Mouse (Mus musculus): Measurements from ENCODE around the gene Fcamr. TPM values are rescaled to one million over a fixed set of nuclear protein-coding genes. Genes with fewer than 3 reads are reported as not detected.

Gene Fcamr
- not detected in 2 replicates for polyA plus RNA-seq (2015; fragmentation: Nextera tagmentation; extraction: Ambion mirVana)

GRCm38 (mm10) chr1:130800602-130801001 lies at the start of gene Fcamr:
Gene Fcamr (plus strand): TSS chr1:130800902.
- 92% methylated on average over 8 of the region's 8 CpGs for WGBS
- Histone ChIP-seq H3K4me3 (ENCODE audit: low read length) (no peak within 1 kb of the TSS), H3K4me1 (ENCODE audit: control insufficient read depth, insufficient read depth, low read depth, low read length) (no peaks in the 10 kb centered on the region), H3K9ac (ENCODE audit: low read depth, low read length) (no peak within 1 kb of the TSS), H3K27me3 (replicated peaks; ENCODE audit: control insufficient read depth, insufficient read depth, low read length) (no peaks in the 10 kb centered on the region), H3K27ac (ENCODE audit: low read depth, low read length) (no peak within 1 kb of the TSS), H3K36me3 (ENCODE audit: control insufficient read depth, insufficient read depth, low read length) (no peaks in the 10 kb centered on the region), H3K4me2 (ENCODE audit: low read length) (no peak within 1 kb of the TSS), H3K9me3 (ENCODE audit: control insufficient read depth, low read length) (no peaks in the 10 kb centered on the region)
- ATAC-seq: no peak

DNA sequence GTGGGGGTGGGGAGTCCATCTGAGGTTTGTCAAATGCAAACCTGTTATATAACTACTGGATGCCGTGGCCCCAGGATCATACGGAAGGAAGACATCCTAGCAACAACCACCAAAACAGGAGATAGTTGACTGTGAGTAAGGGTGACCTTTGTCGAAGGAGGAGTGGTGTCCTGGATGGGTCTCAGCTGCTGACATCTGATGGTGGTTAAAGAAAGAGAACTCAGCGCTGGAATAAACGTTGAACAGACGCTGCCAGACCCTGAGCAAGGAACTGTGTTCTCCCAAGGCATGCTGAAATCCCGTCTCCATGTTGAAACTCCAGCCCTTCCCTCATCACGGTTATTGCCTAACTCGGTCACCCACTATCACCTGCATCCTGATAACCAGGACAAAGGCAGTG lies 41.0 kb upstream of the Fcamr start:
- Histone ChIP-seq H3K4me1 (ENCODE audit: control insufficient read depth, insufficient read depth, low read depth, low read length) (no peaks in the 10 kb centered on the region), H3K9me3 (ENCODE audit: control insufficient read depth, low read length) (no peaks in the 10 kb centered on the region), H3K27me3 (replicated peaks; ENCODE audit: control insufficient read depth, insufficient read depth, low read length) (no peaks in the 10 kb centered on the region), H3K27ac (ENCODE audit: low read depth, low read length) (no peak overlapping the region), H3K9ac (ENCODE audit: low read depth, low read length) (no peak overlapping the region), H3K4me3 (ENCODE audit: low read length) (no peak overlapping the region), H3K36me3 (ENCODE audit: control insufficient read depth, insufficient read depth, low read length) (no peaks in the 10 kb centered on the region), H3K4me2 (ENCODE audit: low read length) (no peak overlapping the region)
- no peak for ATAC-seq
- WGBS: 84% methylated on average over 9 of the region's 9 CpGs

GRCm38 (mm10) chr1:130761597-130761996 lies 39.1 kb upstream of the Fcamr start:
- no peak overlapping the region for H3K9ac ChIP-seq (ENCODE audit: low read depth, low read length)
- H3K27ac ChIP-seq (ENCODE audit: low read depth, low read length): no peak overlapping the region
- no peak overlapping the region for H3K4me2 ChIP-seq (ENCODE audit: low read length)
- H3K4me1 ChIP-seq (ENCODE audit: control insufficient read depth, insufficient read depth, low read depth, low read length): no peaks in the 10 kb centered on the region
- no peak for ATAC-seq
- H3K36me3 ChIP-seq (ENCODE audit: control insufficient read depth, insufficient read depth, low read length): no peaks in the 10 kb centered on the region
- H3K27me3 ChIP-seq (replicated peaks; ENCODE audit: control insufficient read depth, insufficient read depth, low read length): no peaks in the 10 kb centered on the region
- 88% methylated on average over 1 of the region's 1 CpGs for whole genome bisulfite sequencing
- H3K4me3 ChIP-seq (ENCODE audit: low read length): no peak overlapping the region
- H3K9me3 ChIP-seq (ENCODE audit: control insufficient read depth, low read length): no peaks in the 10 kb centered on the region

GRCm38 (mm10) chr1:130762045-130762760 lies 38.5 kb upstream of the Fcamr start:
- Histone ChIP-seq H3K27ac (ENCODE audit: low read depth, low read length) (no peak overlapping the region), H3K9me3 (ENCODE audit: control insufficient read depth, low read length) (no peaks in the 10 kb centered on the region), H3K4me3 (ENCODE audit: low read length) (no peak overlapping the region), H3K27me3 (replicated peaks; ENCODE audit: control insufficient read depth, insufficient read depth, low read length) (no peaks in the 10 kb centered on the region), H3K9ac (ENCODE audit: low read depth, low read length) (no peak overlapping the region), H3K36me3 (ENCODE audit: control insufficient read depth, insufficient read depth, low read length) (no peaks in the 10 kb centered on the region), H3K4me1 (ENCODE audit: control insufficient read depth, insufficient read depth, low read depth, low read length) (no peaks in the 10 kb centered on the region), H3K4me2 (ENCODE audit: low read length) (no peak overlapping the region)
- WGBS: 83% methylated on average over 3 of the region's 3 CpGs
- ATAC-seq: no peak

DNA sequence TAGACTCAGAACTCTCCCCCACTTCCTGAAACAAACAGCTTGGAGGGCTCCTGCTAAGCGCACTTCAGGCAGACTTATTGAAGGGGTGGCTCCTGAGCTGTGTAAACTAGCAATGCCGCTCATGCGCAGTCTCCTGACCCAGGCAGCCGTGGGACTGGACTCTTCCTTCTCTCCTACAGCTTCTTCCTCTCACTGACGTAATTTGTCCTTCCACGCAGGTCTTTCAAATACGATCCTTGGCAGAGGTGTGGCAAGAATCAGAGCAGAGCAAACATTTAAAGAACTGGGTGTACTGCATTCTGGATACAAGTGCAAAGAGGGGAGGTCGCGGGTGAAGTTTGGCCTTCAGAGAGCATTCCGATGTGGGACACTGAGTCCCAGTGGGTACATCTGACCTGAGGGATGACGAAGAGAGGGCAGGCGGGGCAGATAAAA lies 36.7 kb upstream of the Fcamr start:
- no peak overlapping the region for H3K9ac ChIP-seq (ENCODE audit: low read depth, low read length)
- no peak overlapping the region for H3K27ac ChIP-seq (ENCODE audit: low read depth, low read length)
- H3K4me3 ChIP-seq (ENCODE audit: low read length): no peak overlapping the region
- no peak overlapping the region for H3K4me2 ChIP-seq (ENCODE audit: low read length)
- WGBS: 91% methylated on average over 12 of the region's 12 CpGs
- ATAC-seq: no peak
- no peaks in the 10 kb centered on the region for H3K9me3 ChIP-seq (ENCODE audit: control insufficient read depth, low read length)
- H3K27me3 ChIP-seq (replicated peaks; ENCODE audit: control insufficient read depth, insufficient read depth, low read length): no peaks in the 10 kb centered on the region
- H3K4me1 ChIP-seq (ENCODE audit: control insufficient read depth, insufficient read depth, low read depth, low read length): no peaks in the 10 kb centered on the region
- no peaks in the 10 kb centered on the region for H3K36me3 ChIP-seq (ENCODE audit: control insufficient read depth, insufficient read depth, low read length)

DNA sequence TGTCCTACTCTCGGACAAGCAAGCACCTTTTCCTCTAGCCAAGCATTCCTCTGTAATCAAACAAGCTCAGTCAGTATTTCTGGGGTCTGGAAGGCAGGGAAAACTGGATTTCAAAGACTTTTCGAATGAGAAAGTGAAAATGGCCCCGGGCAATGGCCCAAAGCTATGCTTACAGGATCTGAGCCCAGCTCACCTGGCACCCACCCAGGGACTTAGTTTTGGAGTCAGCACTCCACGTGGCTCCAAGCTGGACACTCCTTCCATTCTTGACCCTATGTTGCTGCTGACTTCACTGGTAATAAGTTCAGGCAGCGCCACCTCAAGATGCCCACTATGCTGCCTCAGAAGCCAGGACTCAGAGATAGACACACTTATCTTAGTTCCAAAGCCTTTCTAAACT lies 33.6 kb upstream of the Fcamr start:
- no peak for ATAC-seq
- Histone ChIP-seq H3K4me1 (ENCODE audit: control insufficient read depth, insufficient read depth, low read depth, low read length) (no peaks in the 10 kb centered on the region), H3K27me3 (replicated peaks; ENCODE audit: control insufficient read depth, insufficient read depth, low read length) (no peaks in the 10 kb centered on the region), H3K9me3 (ENCODE audit: control insufficient read depth, low read length) (no peaks in the 10 kb centered on the region), H3K4me2 (ENCODE audit: low read length) (no peak overlapping the region), H3K27ac (ENCODE audit: low read depth, low read length) (no peak overlapping the region), H3K36me3 (ENCODE audit: control insufficient read depth, insufficient read depth, low read length) (no peaks in the 10 kb centered on the region), H3K9ac (ENCODE audit: low read depth, low read length) (no peak overlapping the region), H3K4me3 (ENCODE audit: low read length) (no peak overlapping the region)
- WGBS: 84% methylated on average over 5 of the region's 5 CpGs

- Histone ChIP-seq H3K27me3 (replicated peaks; ENCODE audit: control insufficient read depth, insufficient read depth, low read length) (no peaks in the 10 kb centered on the region), H3K36me3 (ENCODE audit: control insufficient read depth, insufficient read depth, low read length) (no peaks in the 10 kb centered on the region)
- no peak for ATAC-seq
Measured at GRCm38 (mm10) chr1:130769925-130770324, 30.8 kb upstream of the Fcamr start.

DNA sequence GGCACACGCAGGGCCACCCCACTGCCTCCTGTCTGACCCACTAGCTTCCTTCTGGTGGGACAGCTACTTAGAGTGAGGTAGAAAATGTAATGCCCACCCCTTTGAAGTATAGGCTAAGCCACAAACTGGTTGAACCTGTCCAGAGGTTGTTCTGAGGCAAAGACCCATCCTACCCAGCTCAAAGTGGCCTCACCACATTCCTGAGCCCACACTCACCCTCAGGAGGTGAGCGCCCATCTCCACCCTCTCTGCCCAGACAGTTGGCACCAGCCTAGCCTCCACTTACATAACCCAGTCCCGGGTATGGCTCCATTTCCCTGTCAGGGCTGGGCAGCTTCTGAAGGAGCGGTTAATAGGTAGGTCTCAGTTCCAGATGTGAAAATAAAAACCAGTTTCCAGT lies 30.2 kb upstream of the Fcamr start:
- Histone ChIP-seq H3K9me3 (ENCODE audit: control insufficient read depth, low read length) (no peaks in the 10 kb centered on the region), H3K27ac (ENCODE audit: low read depth, low read length) (no peak overlapping the region), H3K9ac (ENCODE audit: low read depth, low read length) (no peak overlapping the region), H3K36me3 (ENCODE audit: control insufficient read depth, insufficient read depth, low read length) (no peaks in the 10 kb centered on the region), H3K4me1 (ENCODE audit: control insufficient read depth, insufficient read depth, low read depth, low read length) (no peaks in the 10 kb centered on the region), H3K27me3 (replicated peaks; ENCODE audit: control insufficient read depth, insufficient read depth, low read length) (no peaks in the 10 kb centered on the region), H3K4me2 (ENCODE audit: low read length) (no peak overlapping the region), H3K4me3 (ENCODE audit: low read length) (no peak overlapping the region)
- no peak for ATAC-seq
- 84% methylated on average over 4 of the region's 4 CpGs for WGBS

More at GRCm38 (mm10) chr1:130769925-130770324, 30.8 kb upstream of the Fcamr start:
- 88% methylated on average over 2 of the region's 2 CpGs for WGBS
- no peaks in the 10 kb centered on the region for H3K9me3 ChIP-seq (ENCODE audit: control insufficient read depth, low read length)
- no peak overlapping the region for H3K9ac ChIP-seq (ENCODE audit: low read depth, low read length)
- H3K4me3 ChIP-seq (ENCODE audit: low read length): no peak overlapping the region
- H3K4me2 ChIP-seq (ENCODE audit: low read length): no peak overlapping the region
- no peaks in the 10 kb centered on the region for H3K4me1 ChIP-seq (ENCODE audit: control insufficient read depth, insufficient read depth, low read depth, low read length)
- no peak overlapping the region for H3K27ac ChIP-seq (ENCODE audit: low read depth, low read length)

- ATAC-seq: no peak
- H3K4me2 ChIP-seq (ENCODE audit: low read length): no peak overlapping the region
- 79% methylated on average over 3 of the region's 3 CpGs for WGBS
Measured at GRCm38 (mm10) chr1:130770981-130771494, 29.7 kb upstream of the Fcamr start.

More at GRCm38 (mm10) chr1:130770981-130771494, 29.7 kb upstream of the Fcamr start:
- no peak overlapping the region for H3K9ac ChIP-seq (ENCODE audit: low read depth, low read length)
- H3K27me3 ChIP-seq (replicated peaks; ENCODE audit: control insufficient read depth, insufficient read depth, low read length): no peaks in the 10 kb centered on the region
- H3K9me3 ChIP-seq (ENCODE audit: control insufficient read depth, low read length): no peaks in the 10 kb centered on the region
- no peaks in the 10 kb centered on the region for H3K4me1 ChIP-seq (ENCODE audit: control insufficient read depth, insufficient read depth, low read depth, low read length)
- H3K36me3 ChIP-seq (ENCODE audit: control insufficient read depth, insufficient read depth, low read length): no peaks in the 10 kb centered on the region
- H3K27ac ChIP-seq (ENCODE audit: low read depth, low read length): no peak overlapping the region
- H3K4me3 ChIP-seq (ENCODE audit: low read length): no peak overlapping the region

Measured in hindbrain, embryonic 16.5 days (tissue).